Mouse (Mus musculus) forebrain, embryonic 11.5 days (tissue): ENCODE results near the gene Mum1l1. TPM values are rescaled to one million over a fixed set of nuclear protein-coding genes. Genes with fewer than 3 reads are reported as not detected.

Experiments
- polyA plus RNA-seq: library from polyadenylated mRNA; unstranded; fragments of >200 nt; fragmentation: Nextera tagmentation; extraction: Ambion mirVana; gene quantifications from 2 replicates; pipeline ENCODE4 v1.2.1, GENCODE M21; 2014

Mum1l1 gene
- polyA plus RNA-seq, 1 experiment from 2014 or later, result 21.7 TPM

Other genes with a start within 250 kb of the Mum1l1 start
- not detected in 2 replicates for gene Serpina7, start 124.8 kb upstream of the Mum1l1 start, polyA plus RNA-seq
- not detected in 2 replicates for gene 4930513O06Rik, start 123.8 kb upstream of the Mum1l1 start, polyA plus RNA-seq
- gene 4933428M09Rik, start 30.8 kb upstream of the Mum1l1 start, polyA plus RNA-seq, result not detected in 2 replicates
- gene Trap1a, start 123.6 kb downstream of the Mum1l1 start, polyA plus RNA-seq, result not detected in 2 replicates